Mouse (Mus musculus): ENCODE measurements around the gene Sox5. TPM values are rescaled to one million over a fixed set of nuclear protein-coding genes. Genes with fewer than 3 reads are reported as not detected.

Sox5 gene
- polyA plus RNA-seq, 1 experiment from 2014 or later: 3.3 TPM

- H3K9ac ChIP-seq (ENCODE audit: low read depth, low read length): no peak overlapping the region
- no peak for ATAC-seq
- H3K36me3 ChIP-seq (ENCODE audit: control insufficient read depth, insufficient read depth): no peaks in the 10 kb centered on the region
- no peak overlapping the region for H3K27ac ChIP-seq (ENCODE audit: low read depth, low read length)
- TF ChIP-seq CTCF (IDR thresholded peaks at IDR 0.05; ENCODE audit: low read depth): no peak
- H3K4me1 ChIP-seq (replicated peaks; ENCODE audit: control insufficient read depth, insufficient read depth, low read length): no peaks in the 10 kb centered on the region
- 61% methylated on average over 3 of the region's 3 CpGs for WGBS
- no peaks in the 10 kb centered on the region for H3K27me3 ChIP-seq (replicated peaks; ENCODE audit: control insufficient read depth, insufficient read depth, low read length)
- H3K4me3 ChIP-seq (ENCODE audit: low read depth, low read length): no peak overlapping the region
- H3K9me3 ChIP-seq (ENCODE audit: control insufficient read depth): no peaks in the 10 kb centered on the region
- H3K4me2 ChIP-seq (replicated peaks; ENCODE audit: low read depth): no peak overlapping the region
Observed at GRCm38 (mm10) chr6:144010995-144011394, 770.8 kb downstream of the Sox5 start.

GRCm38 (mm10) chr6:144010285-144010684 lies 771.5 kb downstream of the Sox5 start:
- Histone ChIP-seq H3K27me3 (replicated peaks; ENCODE audit: control insufficient read depth, insufficient read depth, low read length) (no peaks in the 10 kb centered on the region), H3K27ac (ENCODE audit: low read depth, low read length) (no peak overlapping the region), H3K4me1 (replicated peaks; ENCODE audit: control insufficient read depth, insufficient read depth, low read length) (no peaks in the 10 kb centered on the region), H3K4me3 (ENCODE audit: low read depth, low read length) (no peak overlapping the region), H3K4me2 (replicated peaks; ENCODE audit: low read depth) (no peak overlapping the region), H3K36me3 (ENCODE audit: control insufficient read depth, insufficient read depth) (no peaks in the 10 kb centered on the region), H3K9me3 (ENCODE audit: control insufficient read depth) (no peaks in the 10 kb centered on the region), H3K9ac (ENCODE audit: low read depth, low read length) (no peak overlapping the region)
- ATAC-seq: no peak
- TF ChIP-seq CTCF (IDR thresholded peaks at IDR 0.05; ENCODE audit: low read depth): no peak

- H3K9me3 ChIP-seq (ENCODE audit: control insufficient read depth): no peaks in the 10 kb centered on the region
- WGBS: 86% methylated on average over 6 of the region's 6 CpGs
- H3K36me3 ChIP-seq (ENCODE audit: control insufficient read depth, insufficient read depth): no peaks in the 10 kb centered on the region
- no peak overlapping the region for H3K4me3 ChIP-seq (ENCODE audit: low read depth, low read length)
- H3K27ac ChIP-seq (ENCODE audit: low read depth, low read length): no peak overlapping the region
- no peak for ATAC-seq
- H3K27me3 ChIP-seq (replicated peaks; ENCODE audit: control insufficient read depth, insufficient read depth, low read length): no peaks in the 10 kb centered on the region
- H3K4me1 ChIP-seq (replicated peaks; ENCODE audit: control insufficient read depth, insufficient read depth, low read length): no peaks in the 10 kb centered on the region
- no peak for TF ChIP-seq CTCF (IDR thresholded peaks at IDR 0.05; ENCODE audit: low read depth)
- H3K4me2 ChIP-seq (replicated peaks; ENCODE audit: low read depth): no peak overlapping the region
- H3K9ac ChIP-seq (ENCODE audit: low read depth, low read length): no peak overlapping the region
Observed at GRCm38 (mm10) chr6:144005132-144005531, 776.6 kb downstream of the Sox5 start.

- H3K4me2 ChIP-seq (replicated peaks; ENCODE audit: low read depth): no peak overlapping the region
Observed at GRCm38 (mm10) chr6:143998201-143998600, 783.6 kb downstream of the Sox5 start.

GRCm38 (mm10) chr6:143997616-143998015 lies 784.2 kb downstream of the Sox5 start:
- Histone ChIP-seq H3K4me1 (replicated peaks; ENCODE audit: control insufficient read depth, insufficient read depth, low read length) (no peaks in the 10 kb centered on the region), H3K9ac (ENCODE audit: low read depth, low read length) (no peak overlapping the region), H3K36me3 (ENCODE audit: control insufficient read depth, insufficient read depth) (no peaks in the 10 kb centered on the region), H3K27me3 (replicated peaks; ENCODE audit: control insufficient read depth, insufficient read depth, low read length) (no peaks in the 10 kb centered on the region), H3K27ac (ENCODE audit: low read depth, low read length) (no peak overlapping the region), H3K4me3 (ENCODE audit: low read depth, low read length) (no peak overlapping the region), H3K4me2 (replicated peaks; ENCODE audit: low read depth) (no peak overlapping the region), H3K9me3 (ENCODE audit: control insufficient read depth) (no peaks in the 10 kb centered on the region)
- WGBS: 86% methylated on average over 11 of the region's 11 CpGs
- ATAC-seq: no peak
- no peak for TF ChIP-seq CTCF (IDR thresholded peaks at IDR 0.05; ENCODE audit: low read depth)

More at GRCm38 (mm10) chr6:143998201-143998600, 783.6 kb downstream of the Sox5 start:
- no peak overlapping the region for H3K9ac ChIP-seq (ENCODE audit: low read depth, low read length)
- H3K27ac ChIP-seq (ENCODE audit: low read depth, low read length): no peak overlapping the region
- H3K9me3 ChIP-seq (ENCODE audit: control insufficient read depth): no peaks in the 10 kb centered on the region
- 77% methylated on average over 13 of the region's 13 CpGs for WGBS
- H3K4me3 ChIP-seq (ENCODE audit: low read depth, low read length): no peak overlapping the region
- no peaks in the 10 kb centered on the region for H3K36me3 ChIP-seq (ENCODE audit: control insufficient read depth, insufficient read depth)
- TF ChIP-seq CTCF (IDR thresholded peaks at IDR 0.05; ENCODE audit: low read depth): no peak
- ATAC-seq: no peak
- no peaks in the 10 kb centered on the region for H3K27me3 ChIP-seq (replicated peaks; ENCODE audit: control insufficient read depth, insufficient read depth, low read length)
- H3K4me1 ChIP-seq (replicated peaks; ENCODE audit: control insufficient read depth, insufficient read depth, low read length): no peaks in the 10 kb centered on the region

GRCm38 (mm10) chr6:143995046-143995445 lies 786.7 kb downstream of the Sox5 start:
- 75% methylated on average over 4 of the region's 4 CpGs for WGBS
- Histone ChIP-seq H3K4me1 (replicated peaks; ENCODE audit: control insufficient read depth, insufficient read depth, low read length) (no peaks in the 10 kb centered on the region), H3K36me3 (ENCODE audit: control insufficient read depth, insufficient read depth) (no peaks in the 10 kb centered on the region)

GRCm38 (mm10) chr6:143987548-143987947 lies 794.2 kb downstream of the Sox5 start:
- H3K27ac ChIP-seq (ENCODE audit: low read depth, low read length): no peak overlapping the region
- no peak overlapping the region for H3K9ac ChIP-seq (ENCODE audit: low read depth, low read length)
- no peak for ATAC-seq
- no peak for TF ChIP-seq CTCF (IDR thresholded peaks at IDR 0.05; ENCODE audit: low read depth)
- H3K36me3 ChIP-seq (ENCODE audit: control insufficient read depth, insufficient read depth): no peaks in the 10 kb centered on the region
- H3K4me2 ChIP-seq (replicated peaks; ENCODE audit: low read depth): no peak overlapping the region
- no peaks in the 10 kb centered on the region for H3K9me3 ChIP-seq (ENCODE audit: control insufficient read depth)
- no peaks in the 10 kb centered on the region for H3K27me3 ChIP-seq (replicated peaks; ENCODE audit: control insufficient read depth, insufficient read depth, low read length)
- H3K4me3 ChIP-seq (ENCODE audit: low read depth, low read length): no peak overlapping the region
- H3K4me1 ChIP-seq (replicated peaks; ENCODE audit: control insufficient read depth, insufficient read depth, low read length): no peaks in the 10 kb centered on the region

More at GRCm38 (mm10) chr6:143995046-143995445, 786.7 kb downstream of the Sox5 start:
- no peak for ATAC-seq
- Histone ChIP-seq H3K27ac (ENCODE audit: low read depth, low read length) (no peak overlapping the region), H3K4me2 (replicated peaks; ENCODE audit: low read depth) (no peak overlapping the region), H3K9me3 (ENCODE audit: control insufficient read depth) (no peaks in the 10 kb centered on the region), H3K9ac (ENCODE audit: low read depth, low read length) (no peak overlapping the region), H3K27me3 (replicated peaks; ENCODE audit: control insufficient read depth, insufficient read depth, low read length) (no peaks in the 10 kb centered on the region), H3K4me3 (ENCODE audit: low read depth, low read length) (no peak overlapping the region)
- TF ChIP-seq CTCF (IDR thresholded peaks at IDR 0.05; ENCODE audit: low read depth): no peak

Data from intestine, postnatal 0 days (tissue).